Mouse (Mus musculus) yolk sac, embryonic 10.5 days (tissue): ENCODE data around the gene Osbpl6.

ENCODE experiments used
- DNase-seq: peaks from one replicate; pipeline ENCODE4 v3.0.0-alpha.2; 2017; ENCODE audit warnings: low spot score

Gene Osbpl6

DNA sequence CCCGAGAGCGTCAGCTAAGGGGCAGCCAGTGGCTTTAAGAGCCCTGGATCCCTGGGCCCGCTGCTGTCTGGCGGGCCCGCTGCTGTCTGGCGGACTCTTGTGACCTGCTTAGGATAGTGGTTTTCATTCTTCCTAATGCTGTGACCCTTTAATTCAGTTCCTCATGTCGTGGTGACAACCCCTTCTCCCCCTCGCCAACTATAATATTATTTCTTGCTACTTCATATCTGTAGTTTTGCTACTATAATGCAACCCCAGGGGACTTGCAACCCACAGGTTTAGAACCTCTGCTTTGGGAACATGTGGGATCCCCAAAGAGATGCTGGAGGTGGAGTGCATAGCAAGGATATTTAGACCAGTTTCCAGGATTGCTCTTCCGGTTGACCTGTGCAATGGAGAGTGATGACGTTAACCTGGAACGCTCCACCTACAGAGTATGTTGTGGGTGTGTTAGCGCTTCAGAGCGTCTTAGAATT, 242.4 kb downstream of the Osbpl6 start:
- peak; percentile 23 for DNase-seq
